Mouse (Mus musculus) retina, embryonic 14.5 days (tissue): ENCODE data around the gene Nt5c1a.
A peak's percentile ranks its signal among the peaks of the same experiment; 100 is the strongest.

ENCODE experiments used
- DNase-seq: peaks from one replicate; pipeline ENCODE4 v3.0.0-alpha.2; 2015; ENCODE audit warnings: low spot score

Gene Nt5c1a

GRCm38 (mm10) chr4:123247147-123247880, 46.0 kb downstream of the Nt5c1a start:
- DNase-seq = no peak

GRCm38 (mm10) chr4:123248971-123249567, 47.8 kb downstream of the Nt5c1a start:
- no peak for DNase-seq

DNA sequence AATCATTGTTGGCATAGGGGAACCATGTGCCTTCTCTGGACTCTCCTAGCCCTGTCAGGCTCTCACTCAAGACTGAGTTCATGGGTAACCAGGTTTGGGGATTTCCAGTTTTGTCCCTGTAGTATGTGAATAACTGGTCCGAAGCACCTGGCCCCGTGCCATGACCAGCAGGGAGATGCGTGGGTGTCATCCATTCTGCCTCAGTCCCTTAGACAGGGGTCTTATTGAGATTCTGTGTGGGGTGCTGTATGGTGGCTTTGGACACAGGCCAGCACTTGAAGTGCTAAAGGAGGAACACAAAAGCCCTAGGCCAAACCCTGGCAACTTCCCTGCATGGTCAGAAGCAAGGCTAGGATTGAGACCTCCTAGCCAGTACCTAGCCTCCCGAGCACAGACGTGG, 50.9 kb downstream of the Nt5c1a start:
- DNase-seq = no peak

DNA sequence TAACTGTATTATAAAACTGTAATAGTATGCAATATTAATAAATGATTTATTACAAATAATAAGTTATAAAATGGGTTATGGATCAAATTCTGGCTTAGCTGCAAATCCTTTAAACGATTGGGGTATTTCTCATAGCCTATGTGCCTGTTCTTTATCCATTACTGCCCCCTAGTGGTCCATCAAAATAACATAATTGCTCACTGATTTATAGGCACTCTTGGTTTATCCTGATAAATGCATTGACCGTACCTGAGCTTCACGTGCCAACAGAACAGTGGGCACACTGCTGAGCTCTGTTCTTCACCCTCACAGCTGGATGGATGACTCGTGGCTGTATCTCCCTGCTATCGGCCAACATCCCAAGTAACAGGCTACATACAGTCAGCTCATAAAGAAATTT, 53.3 kb downstream of the Nt5c1a start:
- DNase-seq = peak; percentile 91

DNA sequence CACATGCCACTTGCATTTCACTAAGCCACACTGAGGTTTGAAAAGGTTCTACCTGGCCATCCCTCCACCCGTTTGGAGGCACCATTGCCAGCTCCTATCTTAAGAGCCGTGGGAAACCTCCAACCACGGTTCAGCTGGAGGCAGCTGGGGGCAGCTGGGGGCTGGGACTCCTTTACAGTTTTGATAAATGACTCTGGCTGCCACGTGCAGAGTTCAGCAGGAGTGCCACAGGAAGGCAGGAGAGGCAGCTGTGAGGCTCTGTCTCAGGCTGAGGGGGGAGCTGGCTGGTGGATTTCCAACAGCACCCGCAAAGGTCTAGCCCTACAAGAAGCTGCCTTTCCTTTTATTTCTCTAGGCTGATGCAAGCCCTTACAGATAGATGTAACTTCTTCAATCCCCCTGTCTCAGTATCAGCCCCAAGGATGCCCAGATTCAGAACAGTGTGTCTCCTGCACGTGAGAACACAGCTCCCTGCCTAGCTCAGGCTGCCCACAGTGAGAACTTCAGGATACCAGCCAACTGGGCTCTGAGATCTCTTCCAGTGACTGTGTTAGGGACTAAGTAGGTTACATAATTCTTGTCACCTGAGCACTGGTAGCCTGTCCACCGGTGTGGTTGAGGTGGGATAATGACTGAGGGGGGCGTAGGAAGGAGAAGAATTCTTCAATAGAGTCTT, 58.9 kb downstream of the Nt5c1a start:
- no peak for DNase-seq

DNA sequence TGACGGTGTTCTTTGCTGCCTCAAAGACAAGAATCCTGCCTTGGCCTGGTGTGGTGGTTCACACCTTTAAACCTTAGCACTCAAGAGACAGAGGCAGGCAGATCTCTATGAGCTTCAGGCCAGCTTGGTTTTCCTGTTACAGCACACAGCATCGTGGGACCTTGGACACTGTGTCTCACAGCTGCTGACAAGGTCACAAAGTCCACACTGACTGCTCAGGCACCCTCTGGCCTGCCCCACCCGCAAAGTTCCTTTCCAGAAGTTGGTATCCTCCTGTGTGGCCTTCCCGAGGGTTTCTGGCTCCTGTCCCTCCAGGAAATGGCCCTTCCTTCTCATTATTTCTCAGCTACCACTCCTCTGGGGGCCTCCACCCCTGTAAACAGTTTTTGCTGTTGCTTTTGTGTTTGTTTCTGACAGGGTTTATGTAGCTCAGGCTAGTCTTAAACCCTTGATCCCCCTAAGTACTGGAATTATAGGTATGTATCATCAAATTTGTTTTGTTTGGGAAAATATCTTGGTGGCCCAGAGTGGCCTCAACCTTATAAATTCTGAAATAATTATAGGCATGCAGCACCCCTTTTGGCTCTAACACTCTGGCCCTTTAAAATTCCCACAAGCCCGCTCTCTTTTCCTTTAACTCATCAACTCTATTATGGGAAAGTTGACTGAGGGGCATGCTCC, 60.6 kb downstream of the Nt5c1a start, which contains the start of gene Pabpc4:
Gene Pabpc4, plus strand, starts transcription at position 631 of the 681 bp plus-strand sequence.
- DNase-seq = no peak
